Mouse (Mus musculus): ENCODE data around the gene Hoxb6. TPM values are rescaled to one million over a fixed set of nuclear protein-coding genes. Genes with fewer than 3 reads are reported as not detected.
A peak's percentile ranks its signal among the peaks of the same experiment; 100 is the strongest.

Hoxb6 gene
- polyA plus RNA-seq, 1 experiment from 2014 or later, result not detected

DNA sequence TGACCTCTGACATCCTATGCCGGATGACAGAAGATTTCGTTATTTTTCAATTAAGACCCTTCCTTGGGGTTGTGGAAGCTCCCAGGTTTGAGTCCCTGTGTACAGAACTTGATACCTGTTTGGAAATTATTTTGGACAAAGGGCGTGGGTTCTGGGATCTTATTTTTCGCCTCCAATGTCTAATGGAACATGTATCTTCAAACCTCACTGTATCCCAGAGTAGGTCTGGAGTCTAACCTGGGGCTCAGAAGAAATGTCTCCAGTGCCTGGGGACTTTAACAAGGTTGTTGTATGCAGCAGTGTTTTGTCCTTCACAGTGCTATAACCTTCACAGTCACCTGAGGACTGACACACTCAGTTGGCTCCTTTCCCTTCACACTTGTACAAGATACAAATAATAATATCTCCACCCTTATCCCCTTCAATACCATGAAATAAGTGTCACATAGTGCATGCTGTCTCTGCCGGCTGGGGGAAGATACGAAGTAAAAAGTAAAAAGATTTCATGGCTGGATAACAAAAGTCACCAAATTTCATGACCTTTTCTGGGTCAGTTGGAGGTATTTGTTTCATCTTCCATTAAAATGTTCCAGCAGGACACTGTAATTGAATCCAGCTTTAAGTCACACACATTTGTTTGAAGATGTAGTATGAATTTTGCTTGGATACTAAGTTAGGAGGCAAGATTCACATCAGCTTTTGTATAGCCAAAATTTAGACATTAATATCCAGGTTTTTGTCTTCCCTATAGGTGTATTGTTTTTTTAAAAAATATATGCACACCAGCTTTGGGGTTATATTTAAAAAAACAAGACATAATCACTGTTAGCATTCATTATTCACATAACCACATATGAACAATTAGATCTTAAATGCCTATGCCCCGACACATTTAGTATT lies 25.0 kb upstream of the Hoxb6 start:
- H3K27me3 ChIP-seq (replicated peaks; ENCODE audit: control insufficient read depth, insufficient read depth, low read length), result peaks cover 98% of the 10 kb centered on the region
- DNase-seq (ENCODE audit: low spot score) (no peak), ATAC-seq (no peak)
- no peak overlapping the region for H3K27ac ChIP-seq (ENCODE audit: low read depth, low read length)
- H3K9ac ChIP-seq (ENCODE audit: low read length), result no peak overlapping the region
- 11% methylated on average over 7 of the region's 7 CpGs for WGBS
- no peaks in the 10 kb centered on the region for H3K4me1 ChIP-seq (ENCODE audit: control insufficient read depth, insufficient read depth, low read length)
- H3K4me2 ChIP-seq (ENCODE audit: low read length), result no peak overlapping the region
- H3K4me3 ChIP-seq (ENCODE audit: low read depth, low read length), result no peak overlapping the region
- no peaks in the 10 kb centered on the region for H3K36me3 ChIP-seq (ENCODE audit: control insufficient read depth, insufficient read depth, low read length)
- H3K9me3 ChIP-seq (replicated peaks; ENCODE audit: control insufficient read depth, low read length), result no peaks in the 10 kb centered on the region

DNA sequence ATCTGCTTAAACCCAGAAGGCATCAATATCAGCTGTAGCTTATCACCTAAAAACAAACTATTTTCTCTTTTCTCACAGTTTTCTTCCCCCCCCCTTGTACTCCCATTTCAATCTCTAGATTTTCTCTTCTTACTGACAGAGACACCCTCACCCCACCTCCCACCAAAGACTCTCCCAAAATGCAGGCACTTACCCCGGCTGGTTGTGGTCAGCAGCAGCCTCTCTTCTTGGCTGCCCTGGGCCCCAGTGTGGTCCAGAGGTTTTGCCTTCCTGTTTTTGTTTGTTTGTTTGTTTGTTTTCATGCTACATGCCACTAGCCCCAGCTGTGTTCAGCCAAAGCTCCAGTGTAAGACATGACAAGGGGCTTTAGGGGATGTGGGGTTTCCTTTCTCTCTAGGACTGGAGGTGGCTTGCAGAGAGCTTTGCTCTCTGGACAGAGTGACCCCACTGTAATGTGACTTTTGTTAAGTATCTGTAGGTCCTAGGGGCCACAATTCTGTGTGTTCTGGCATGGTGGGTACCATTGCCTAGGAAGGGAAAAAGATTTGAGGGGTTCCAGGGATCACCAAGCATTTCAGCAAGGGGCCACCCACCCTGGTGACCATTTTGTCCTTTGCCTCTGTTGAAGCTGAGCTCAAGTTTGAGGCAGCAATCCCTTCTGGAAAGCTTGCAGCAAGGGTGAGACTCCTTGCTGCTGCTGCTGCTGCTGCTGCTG lies 24.1 kb upstream of the Hoxb6 start:
- 0% methylated on average over 1 of the region's 1 CpGs for WGBS

DNA sequence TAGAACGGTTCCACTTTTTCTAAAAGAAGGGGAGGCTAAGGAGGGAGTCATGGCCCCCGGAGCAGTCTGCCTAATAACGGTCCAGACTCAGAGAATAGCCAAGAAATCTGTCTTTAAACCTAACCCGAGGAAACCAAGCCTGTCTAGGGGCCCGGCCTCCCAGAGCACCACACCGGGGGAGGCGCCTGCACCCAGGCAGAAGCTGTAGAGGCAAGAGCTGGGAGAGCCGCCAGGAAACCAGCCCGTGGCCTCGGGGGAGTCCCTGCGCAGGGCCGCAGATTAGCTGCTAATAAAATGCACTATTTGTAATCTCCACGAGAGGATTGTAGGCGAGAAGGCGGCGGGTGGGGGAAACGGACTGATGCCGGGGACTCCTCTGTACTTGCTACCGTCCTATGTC lies 22.4 kb upstream of the Hoxb6 start:
- Histone ChIP-seq H3K9ac (ENCODE audit: low read length) (no peak overlapping the region), H3K36me3 (ENCODE audit: control insufficient read depth, insufficient read depth, low read length) (no peaks in the 10 kb centered on the region), H3K27ac (ENCODE audit: low read depth, low read length) (no peak overlapping the region), H3K27me3 (replicated peaks; ENCODE audit: control insufficient read depth, insufficient read depth, low read length) (peaks cover 98% of the 10 kb centered on the region), H3K4me1 (ENCODE audit: control insufficient read depth, insufficient read depth, low read length) (no peaks in the 10 kb centered on the region), H3K4me2 (ENCODE audit: low read length) (no peak overlapping the region), H3K4me3 (ENCODE audit: low read depth, low read length) (no peak overlapping the region), H3K9me3 (replicated peaks; ENCODE audit: control insufficient read depth, low read length) (no peaks in the 10 kb centered on the region)
- under 1% methylated on average over 19 of the region's 19 CpGs for WGBS
- ATAC-seq (no peak), DNase-seq (ENCODE audit: low spot score) (no peak)

More for the DNA sequence above, 24.1 kb upstream of the Hoxb6 start:
- H3K4me3 ChIP-seq (ENCODE audit: low read depth, low read length), result no peak overlapping the region
- H3K27me3 ChIP-seq (replicated peaks; ENCODE audit: control insufficient read depth, insufficient read depth, low read length), result peaks cover 98% of the 10 kb centered on the region
- no peak overlapping the region for H3K4me2 ChIP-seq (ENCODE audit: low read length)
- no peaks in the 10 kb centered on the region for H3K4me1 ChIP-seq (ENCODE audit: control insufficient read depth, insufficient read depth, low read length)
- H3K9ac ChIP-seq (ENCODE audit: low read length), result no peak overlapping the region
- H3K27ac ChIP-seq (ENCODE audit: low read depth, low read length), result no peak overlapping the region
- no peaks in the 10 kb centered on the region for H3K36me3 ChIP-seq (ENCODE audit: control insufficient read depth, insufficient read depth, low read length)
- no peaks in the 10 kb centered on the region for H3K9me3 ChIP-seq (replicated peaks; ENCODE audit: control insufficient read depth, low read length)
- DNase-seq (ENCODE audit: low spot score) (no peak), ATAC-seq (no peak)

DNA sequence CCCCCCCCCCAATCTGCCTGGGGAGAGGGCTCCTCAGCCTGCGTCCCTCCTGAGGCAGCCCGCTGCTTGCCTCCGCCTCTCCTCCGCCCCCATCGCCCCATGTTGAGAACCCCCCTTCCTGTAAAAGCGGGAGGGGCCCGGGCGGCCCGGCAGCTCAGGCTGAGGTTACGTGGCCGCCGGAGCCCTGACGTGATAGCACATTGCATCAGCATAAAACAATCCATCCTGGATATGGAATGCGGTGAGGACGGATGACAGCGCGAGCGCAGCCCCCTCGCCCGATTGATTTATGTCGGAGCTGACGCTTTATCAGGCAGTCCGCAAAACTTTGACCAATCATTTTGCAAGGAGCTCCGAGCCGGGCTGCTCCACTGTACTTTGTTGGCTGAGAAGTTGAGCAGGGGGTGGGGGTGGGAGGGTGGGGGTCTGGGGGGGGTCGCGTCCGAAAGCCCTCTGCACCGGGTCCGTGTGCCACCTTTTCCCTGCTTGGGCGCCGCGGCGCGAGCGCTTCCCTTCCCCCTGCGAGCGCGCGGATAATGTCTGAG lies 21.2 kb upstream of the Hoxb6 start, which contains the start of gene Hoxb9:
Gene Hoxb9, plus strand, starts transcription at position 462 of the 545 bp plus-strand sequence.
- Histone ChIP-seq H3K9me3 (replicated peaks; ENCODE audit: control insufficient read depth, low read length) (no peaks in the 10 kb centered on the region), H3K36me3 (ENCODE audit: control insufficient read depth, insufficient read depth, low read length) (no peaks in the 10 kb centered on the region), H3K4me2 (ENCODE audit: low read length) (no peak within 1 kb of the TSS), H3K27me3 (replicated peaks; ENCODE audit: control insufficient read depth, insufficient read depth, low read length) (peaks cover 99% of the 10 kb centered on the region), H3K4me1 (ENCODE audit: control insufficient read depth, insufficient read depth, low read length) (no peaks in the 10 kb centered on the region), H3K27ac (ENCODE audit: low read depth, low read length) (no peak within 1 kb of the TSS), H3K9ac (ENCODE audit: low read length) (no peak within 1 kb of the TSS), H3K4me3 (ENCODE audit: low read depth, low read length) (no peak within 1 kb of the TSS)
- DNase-seq (ENCODE audit: low spot score), result no peak
- ATAC-seq, result no peak
- under 1% methylated on average over 39 of the region's 40 CpGs for WGBS

DNA sequence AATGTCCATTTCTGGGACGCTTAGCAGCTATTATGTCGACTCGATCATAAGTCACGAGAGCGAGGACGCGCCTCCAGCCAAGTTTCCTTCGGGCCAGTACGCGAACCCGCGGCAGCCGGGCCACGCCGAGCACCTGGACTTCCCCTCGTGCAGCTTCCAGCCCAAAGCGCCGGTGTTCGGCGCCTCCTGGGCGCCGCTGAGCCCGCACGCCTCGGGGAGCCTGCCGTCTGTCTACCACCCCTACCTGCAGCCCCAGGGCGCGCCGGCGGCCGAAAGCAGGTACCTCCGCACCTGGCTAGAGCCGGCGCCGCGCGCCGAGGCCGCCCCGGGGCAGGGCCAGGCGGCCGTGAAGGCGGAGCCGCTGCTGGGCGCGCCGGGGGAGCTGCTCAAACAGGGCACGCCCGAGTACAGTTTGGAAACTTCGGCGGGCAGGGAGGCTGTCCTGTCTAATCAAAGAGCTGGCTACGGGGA lies 20.7 kb upstream of the Hoxb6 start:
- no peak overlapping the region for H3K4me3 ChIP-seq (ENCODE audit: low read depth, low read length)
- no peak overlapping the region for H3K27ac ChIP-seq (ENCODE audit: low read depth, low read length)
- H3K9me3 ChIP-seq (replicated peaks; ENCODE audit: control insufficient read depth, low read length), result no peaks in the 10 kb centered on the region
- H3K9ac ChIP-seq (ENCODE audit: low read length), result no peak overlapping the region
- no peak for DNase-seq (ENCODE audit: low spot score)
- peaks cover 99% of the 10 kb centered on the region for H3K27me3 ChIP-seq (replicated peaks; ENCODE audit: control insufficient read depth, insufficient read depth, low read length)
- WGBS, result under 1% methylated on average over 49 of the region's 52 CpGs
- H3K4me2 ChIP-seq (ENCODE audit: low read length), result no peak overlapping the region
- no peaks in the 10 kb centered on the region for H3K36me3 ChIP-seq (ENCODE audit: control insufficient read depth, insufficient read depth, low read length)
- ATAC-seq, result no peak
- no peaks in the 10 kb centered on the region for H3K4me1 ChIP-seq (ENCODE audit: control insufficient read depth, insufficient read depth, low read length)

DNA sequence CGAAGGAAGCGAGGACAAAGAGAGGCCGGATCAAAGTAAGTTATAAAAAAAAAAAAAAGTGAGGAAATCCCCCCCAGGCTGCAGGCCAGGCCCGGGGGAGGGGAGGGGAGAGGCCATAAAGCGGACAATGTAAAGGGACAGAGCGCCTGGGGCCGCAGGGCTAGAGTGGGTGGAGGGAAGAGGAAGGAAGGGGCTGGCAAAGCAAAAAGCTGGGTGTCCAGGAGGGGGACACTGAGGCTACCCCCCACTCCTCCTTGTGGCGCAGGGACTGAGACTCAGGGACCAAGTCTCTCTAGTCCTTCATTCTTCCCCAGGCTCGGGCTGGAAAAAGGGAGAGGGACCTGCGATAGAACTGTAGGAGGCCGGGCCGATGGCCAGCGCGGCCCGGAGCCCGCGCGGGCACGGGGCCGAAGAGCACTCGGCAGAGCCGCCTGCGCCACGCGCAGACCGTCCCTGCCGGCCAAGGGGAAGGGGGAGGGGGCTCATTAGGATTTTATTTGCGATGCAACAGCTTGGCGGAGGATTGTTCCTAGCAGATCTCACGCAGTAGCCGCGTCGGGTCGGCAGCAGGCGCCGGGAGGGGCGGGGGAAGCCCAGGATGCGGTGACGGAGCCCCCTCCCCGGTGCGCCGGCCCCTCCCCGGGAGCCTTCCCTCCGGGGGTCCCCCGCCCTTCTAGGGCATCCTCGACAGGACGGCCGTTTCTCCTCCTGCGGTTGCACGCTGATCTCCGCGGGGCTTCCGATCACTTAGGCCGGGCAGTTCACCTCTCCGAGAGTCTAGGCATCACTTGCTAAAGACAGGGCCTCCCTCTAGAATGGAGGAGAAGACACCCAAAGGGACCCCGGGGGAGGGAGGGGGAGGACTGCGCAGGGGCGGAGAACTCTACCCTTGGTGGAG lies 20.0 kb upstream of the Hoxb6 start:
- under 1% methylated on average over 50 of the region's 58 CpGs for WGBS
- no peak overlapping the region for H3K4me2 ChIP-seq (ENCODE audit: low read length)
- H3K27ac ChIP-seq (ENCODE audit: low read depth, low read length), result no peak overlapping the region
- no peaks in the 10 kb centered on the region for H3K9me3 ChIP-seq (replicated peaks; ENCODE audit: control insufficient read depth, low read length)
- no peak for ATAC-seq
- no peak overlapping the region for H3K4me3 ChIP-seq (ENCODE audit: low read depth, low read length)
- no peaks in the 10 kb centered on the region for H3K4me1 ChIP-seq (ENCODE audit: control insufficient read depth, insufficient read depth, low read length)
- peak; percentile 41 for DNase-seq (ENCODE audit: low spot score)
- no peak overlapping the region for H3K9ac ChIP-seq (ENCODE audit: low read length)
- H3K27me3 ChIP-seq (replicated peaks; ENCODE audit: control insufficient read depth, insufficient read depth, low read length), result peaks cover 98% of the 10 kb centered on the region
- no peaks in the 10 kb centered on the region for H3K36me3 ChIP-seq (ENCODE audit: control insufficient read depth, insufficient read depth, low read length)

DNA sequence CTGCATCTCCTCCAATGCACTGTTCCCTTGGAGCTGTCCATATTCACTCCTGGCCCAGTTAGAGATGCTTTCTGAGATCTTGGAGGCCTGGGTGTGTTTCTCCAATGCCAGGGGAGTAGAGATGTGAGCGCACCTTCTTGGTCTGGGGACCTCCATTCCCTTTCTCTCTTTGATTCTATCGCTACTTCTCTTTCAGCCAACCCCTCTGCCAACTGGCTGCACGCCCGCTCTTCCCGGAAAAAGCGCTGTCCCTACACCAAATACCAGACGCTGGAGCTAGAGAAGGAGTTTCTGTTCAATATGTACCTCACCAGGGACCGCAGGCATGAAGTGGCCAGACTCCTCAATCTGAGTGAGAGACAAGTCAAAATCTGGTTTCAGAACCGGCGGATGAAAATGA lies 17.8 kb upstream of the Hoxb6 start:
- no peak for ATAC-seq
- WGBS, result 3% methylated on average over 10 of the region's 10 CpGs
- no peak overlapping the region for H3K27ac ChIP-seq (ENCODE audit: low read depth, low read length)

DNA sequence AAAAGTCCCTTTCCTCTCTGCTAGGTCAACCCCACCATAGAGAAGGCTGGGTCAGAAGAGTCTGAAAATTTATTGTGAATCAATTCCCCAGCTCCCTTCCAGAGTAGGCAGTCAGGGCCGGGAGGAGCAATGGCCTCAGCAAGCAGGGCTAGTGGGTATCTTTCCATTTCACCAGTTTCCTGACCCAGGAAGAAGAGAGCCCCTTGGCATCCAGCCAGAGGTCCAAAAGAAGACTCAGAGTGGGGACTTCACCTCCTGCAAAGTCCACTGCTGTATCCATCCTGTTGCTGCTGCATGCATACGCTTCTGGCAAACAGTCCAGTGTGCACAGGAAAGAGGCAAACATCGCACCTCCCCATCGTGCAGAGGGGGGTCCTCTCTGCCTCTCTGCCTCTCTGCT lies 16.4 kb upstream of the Hoxb6 start:
- Histone ChIP-seq H3K4me3 (ENCODE audit: low read depth, low read length) (no peak overlapping the region), H3K36me3 (ENCODE audit: control insufficient read depth, insufficient read depth, low read length) (no peaks in the 10 kb centered on the region), H3K27me3 (replicated peaks; ENCODE audit: control insufficient read depth, insufficient read depth, low read length) (peaks cover 99% of the 10 kb centered on the region), H3K9me3 (replicated peaks; ENCODE audit: control insufficient read depth, low read length) (no peaks in the 10 kb centered on the region), H3K9ac (ENCODE audit: low read length) (no peak overlapping the region), H3K27ac (ENCODE audit: low read depth, low read length) (no peak overlapping the region), H3K4me1 (ENCODE audit: control insufficient read depth, insufficient read depth, low read length) (no peaks in the 10 kb centered on the region), H3K4me2 (ENCODE audit: low read length) (no peak overlapping the region)
- ATAC-seq (no peak), DNase-seq (ENCODE audit: low spot score) (no peak)
- 6% methylated on average over 4 of the region's 4 CpGs for WGBS

More for the DNA sequence above, 17.8 kb upstream of the Hoxb6 start:
- no peaks in the 10 kb centered on the region for H3K9me3 ChIP-seq (replicated peaks; ENCODE audit: control insufficient read depth, low read length)
- H3K36me3 ChIP-seq (ENCODE audit: control insufficient read depth, insufficient read depth, low read length), result no peaks in the 10 kb centered on the region
- no peak overlapping the region for H3K4me3 ChIP-seq (ENCODE audit: low read depth, low read length)
- no peaks in the 10 kb centered on the region for H3K4me1 ChIP-seq (ENCODE audit: control insufficient read depth, insufficient read depth, low read length)
- no peak overlapping the region for H3K9ac ChIP-seq (ENCODE audit: low read length)
- no peak overlapping the region for H3K4me2 ChIP-seq (ENCODE audit: low read length)
- DNase-seq (ENCODE audit: low spot score), result no peak
- H3K27me3 ChIP-seq (replicated peaks; ENCODE audit: control insufficient read depth, insufficient read depth, low read length), result peaks cover 99% of the 10 kb centered on the region

Data from forebrain, embryonic 14.5 days (tissue).